Comparison of ENCODE assay signal across 31 mouse cellular contexts in the genomic region with DNA sequence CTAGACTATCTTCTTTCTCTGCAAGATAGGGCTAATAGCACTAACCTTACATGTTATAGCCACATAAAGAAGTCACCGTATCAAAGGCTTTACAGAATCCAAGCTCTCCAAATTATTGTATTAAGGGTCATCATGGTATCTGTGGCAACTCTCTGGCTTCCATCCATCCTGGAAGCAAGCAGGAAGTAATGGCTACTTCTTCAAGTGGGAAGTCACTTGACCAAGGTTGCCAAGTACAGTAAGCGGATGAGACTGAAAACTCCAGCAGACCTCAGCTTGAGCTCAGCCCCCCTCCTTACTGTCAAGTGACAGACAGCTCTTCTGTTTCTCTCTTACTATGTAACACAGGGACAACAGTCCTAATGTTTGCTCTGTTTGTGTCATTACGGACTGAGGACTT. TPM values are rescaled to one million over a fixed set of nuclear protein-coding genes. Genes with fewer than 3 reads are reported as not detected.
DNase-seq lines count a peak whose midpoint lies in the region; ATAC-seq and TF ChIP-seq lines count a peak whose summit lies in the region.
"Had no signal": no experiment of that assay in that cellular context is flagged by ENCODE, and none has a peak within 500 bp of the region (broad histone marks: within the 10 kb centered on the region; RNA-seq: fewer than 3 reads in every experiment).

No protein-coding gene starts in this region.

- no peak for DNase-seq in liver, postnatal 0 days
- DNase-seq in liver, embryonic 11.5 days (ENCODE audit: low spot score), result no peak
- peak; percentile 45 for DNase-seq in adipocyte (ENCODE audit: low spot score)
- peak; percentile 36 for DNase-seq in lung, postnatal 10 days
- no peak for DNase-seq in left cerebral cortex, postnatal 4 days
- no peak for DNase-seq in testis, postnatal 14 days (ENCODE audit: low spot score)
- DNase-seq: adrenal gland, adult 8-10 months; adrenal gland, postnatal 25 days; cerebellum, adult 11-12 months; cerebellum, adult 8-10 months; cerebellum, postnatal 10 days; cerebellum, postnatal 36 days; embryo, embryonic 11 days; gastrocnemius, postnatal 10 days; gastrocnemius, postnatal 36 days; heart, adult 2 months; heart, postnatal 14 days; heart, postnatal 4 days had no signal

- TF ChIP-seq CTCF in liver, postnatal 0 days (IDR thresholded peaks at IDR 0.05; ENCODE audit: low read depth), result no peak

- no peaks in the 10 kb centered on the region for H3K9me3 ChIP-seq in liver, postnatal 0 days (ENCODE audit: low read length)
- H3K9me3 ChIP-seq in liver, embryonic 11.5 days (ENCODE audit: control insufficient read depth, low read length), result no peaks in the 10 kb centered on the region
- H3K9me3 ChIP-seq: embryonic facial prominence, embryonic 10.5 days; embryonic facial prominence, embryonic 13.5 days; forebrain, embryonic 13.5 days; heart, embryonic 10.5 days; heart, embryonic 13.5 days had no signal

- H3K36me3 ChIP-seq in liver, postnatal 0 days (replicated peaks; ENCODE audit: insufficient read depth, low read length), result 0 out of 2 replicates have a peak, but pooled peaks cover 2% of the 10 kb centered on the region
- no peaks in the 10 kb centered on the region for H3K36me3 ChIP-seq in liver, embryonic 11.5 days (ENCODE audit: control insufficient read depth, insufficient read depth, low read length)
- H3K36me3 ChIP-seq: embryonic facial prominence, embryonic 10.5 days; embryonic facial prominence, embryonic 13.5 days; heart, embryonic 10.5 days; heart, embryonic 13.5 days had no signal

- ATAC-seq in liver, postnatal 0 days, result no peak
- ATAC-seq in liver, embryonic 11.5 days (replicated peaks; ENCODE audit: low FRiP score), result no peak
- ATAC-seq: CD4-positive, CD25-positive, alpha-beta regulatory T cell, adult 4 months; forebrain, embryonic 13.5 days; forebrain, embryonic 16.5 days had no signal

- WGBS in liver, postnatal 0 days (ENCODE audit: insufficient replicate concordance), result 66% methylated on average over 3 of the region's 3 CpGs
- 81% methylated on average over 3 of the region's 3 CpGs for WGBS in liver, embryonic 11.5 days

- TF ChIP-seq EP300 in liver, postnatal 0 days (IDR thresholded peaks at IDR 0.05; ENCODE audit: low read depth), result no peak

- intact Hi-C loops in left cerebral cortex, postnatal 4 days (cut with DNase I), result no loop called here

- no peak overlapping the region for H3K9ac ChIP-seq in liver, postnatal 0 days (replicated peaks)
- no peak overlapping the region for H3K9ac ChIP-seq in liver, embryonic 11.5 days (ENCODE audit: low read depth, low read length)
- H3K9ac ChIP-seq: embryonic facial prominence, embryonic 13.5 days; forebrain, embryonic 13.5 days; heart, embryonic 13.5 days; hindbrain, embryonic 14.5 days had no signal

- H3K4me3 ChIP-seq in liver, postnatal 0 days (ENCODE audit: low read depth, low read length), result no peak overlapping the region
- no peak overlapping the region for H3K4me3 ChIP-seq in liver, embryonic 11.5 days (ENCODE audit: low read depth, low read length)
- H3K4me3 ChIP-seq: embryonic facial prominence, embryonic 10.5 days; embryonic facial prominence, embryonic 13.5 days; erythroblast, embryonic 14.5 days; forebrain, embryonic 13.5 days; heart, adult 2 months; heart, embryonic 10.5 days; heart, embryonic 13.5 days had no signal

- H3K4me2 ChIP-seq in liver, postnatal 0 days (ENCODE audit: low read depth, low read length), result no peak overlapping the region
- H3K4me2 ChIP-seq in liver, embryonic 11.5 days, result no peak overlapping the region
- H3K4me2 ChIP-seq: embryonic facial prominence, embryonic 13.5 days; forebrain, embryonic 13.5 days; heart, embryonic 13.5 days; hindbrain, embryonic 14.5 days had no signal

- no peaks in the 10 kb centered on the region for H3K27me3 ChIP-seq in liver, postnatal 0 days (ENCODE audit: insufficient read depth, low read length)
- no peaks in the 10 kb centered on the region for H3K27me3 ChIP-seq in liver, embryonic 11.5 days (replicated peaks; ENCODE audit: control insufficient read depth, insufficient read depth, low read length)
- H3K27me3 ChIP-seq: embryonic facial prominence, embryonic 13.5 days; forebrain, embryonic 13.5 days had no signal

- H3K27ac ChIP-seq in liver, postnatal 0 days (ENCODE audit: low read depth), result peak overlapping the region; percentile 35; the same call in 1 of the 2 replicates
- H3K27ac ChIP-seq in liver, embryonic 11.5 days (ENCODE audit: low read depth, low read length), result no peak overlapping the region
- H3K27ac ChIP-seq: embryonic facial prominence, embryonic 10.5 days; embryonic facial prominence, embryonic 13.5 days; forebrain, embryonic 13.5 days; heart, adult 2 months; heart, embryonic 10.5 days; heart, embryonic 13.5 days; hindbrain, embryonic 14.5 days had no signal

- peaks cover 13% of the 10 kb centered on the region; the same call in 1 of the 2 replicates for H3K4me1 ChIP-seq in liver, postnatal 0 days (ENCODE audit: insufficient read depth)
- 0 out of 2 replicates have a peak, but pooled peaks cover 2% of the 10 kb centered on the region for H3K4me1 ChIP-seq in liver, embryonic 11.5 days (replicated peaks; ENCODE audit: control insufficient read depth, insufficient read depth, low read length)
- H3K4me1 ChIP-seq: embryonic facial prominence, embryonic 13.5 days had no signal

RNA-seq across cellular contexts. Expression of a gene that starts 36.9 kb away (rescaled TPM):
- polyA plus RNA-seq in liver, postnatal 0 days (2015; fragmentation: Nextera tagmentation; extraction: Ambion mirVana), result 4.9 and 5.4 TPM in 2 replicates
- polyA plus RNA-seq in liver, embryonic 11.5 days (2014; fragmentation: Nextera tagmentation; extraction: Ambion mirVana), result 4.5 and 5.0 TPM in 2 replicates
- total RNA-seq in left cerebral cortex, postnatal 4 days (2021), result not detected
- total RNA-seq: gastrocnemius, adult 18-20 months; gastrocnemius, postnatal 10 days; gastrocnemius, postnatal 36 days; granulocyte monocyte progenitor cell, adult 5-6 weeks; heart, adult 2 months; heart, postnatal 14 days; heart, postnatal 4 days; MEL had no signal
- polyA plus RNA-seq: C2C12; CD4-positive, CD25-positive, alpha-beta regulatory T cell, adult 4 months; embryonic facial prominence, embryonic 13.5 days; erythroblast, embryonic 14.5 days; forebrain, embryonic 13.5 days had no signal

RNA-seq across cellular contexts. Expression of a gene that starts 55.1 kb away (rescaled TPM):
- polyA plus RNA-seq in liver, postnatal 0 days (2015; fragmentation: Nextera tagmentation; extraction: Ambion mirVana), result 11.3 and 12.5 TPM in 2 replicates
- polyA plus RNA-seq in liver, embryonic 11.5 days (2014; fragmentation: Nextera tagmentation; extraction: Ambion mirVana), result 38.1 and 42.3 TPM in 2 replicates
- total RNA-seq in left cerebral cortex, postnatal 4 days (2021), result 10 to 100 TPM; 13.3 to 15.2 TPM

Comparison
In these comparisons a context has a peak if more than half of its experiments do, and no peak if none do; other contexts are left out.
1. DNase-seq: peak in adipocyte (single experiment) and lung, postnatal 10 days (single experiment); none in liver, postnatal 0 days (single experiment), liver, embryonic 11.5 days (single experiment), left cerebral cortex, postnatal 4 days (single experiment) and testis, postnatal 14 days (single experiment).